Mouse (Mus musculus) testis, adult 2 months (tissue): ENCODE measurements around the gene Snhg11.
A peak's percentile ranks its signal among the peaks of the same experiment; 100 is the strongest.

ENCODE experiments used
- CTCF ChIP-seq: fragments of 200-500 bp; IDR thresholded peaks from 2 replicates; pipeline ENCODE4 v1.5.1; 2012; ENCODE audit warnings: low read depth, mild to moderate bottlenecking, inconsistent platforms, low read length, moderate library complexity; ENCODE audit not compliant: control insufficient read depth, insufficient read depth, insufficient replicate concordance
- POLR2A ChIP-seq: fragments of 200-500 bp; IDR thresholded peaks from 2 replicates; pipeline ENCODE4 v1.6.1; 2012; ENCODE audit warnings: low read depth, mild to moderate bottlenecking, inconsistent platforms, low read length, moderate library complexity; ENCODE audit not compliant: control insufficient read depth

GRCm38 (mm10) chr2:158360873-158361677 lies 14.4 kb upstream of the Snhg11 start:
- TF ChIP-seq CTCF, result peak; percentile 78; the same call in 1 of the 2 replicates
- peak; percentile 88 for TF ChIP-seq POLR2A
